Mouse (Mus musculus) kidney, embryonic 16.5 days (tissue): Measurements from ENCODE around the gene Impdh1. TPM values are rescaled to one million over a fixed set of nuclear protein-coding genes. Genes with fewer than 3 reads are reported as not detected.

Experiments used
- ATAC-seq: fragments of 200-750 bp; cut with Nextera tagmentation; 2 replicates; pipeline ENCODE4 v1.8.0; 2017; ENCODE audit warnings: moderate TSS enrichment; ENCODE audit not compliant: low FRiP score, low TSS enrichment
- H3K27ac ChIP-seq: fragments of 300-500 bp; sonication (generic); 2 replicates; pipeline ENCODE4 v1.5.1; 2014; ENCODE audit warnings: low read length
- H3K27me3 ChIP-seq: fragments of 300-500 bp; sonication (generic); 2 replicates; pipeline ENCODE4 v1.6.1; 2014; ENCODE audit warnings: low read length, control low read depth, mixed read lengths; ENCODE audit not compliant: insufficient read depth
- H3K36me3 ChIP-seq: fragments of 300-500 bp; sonication (generic); 2 replicates; pipeline ENCODE4 v1.6.1; 2014; ENCODE audit warnings: low read length, control low read depth, mixed read lengths; ENCODE audit not compliant: insufficient read depth
- H3K4me1 ChIP-seq: fragments of 300-500 bp; sonication (generic); 2 replicates; pipeline ENCODE4 v1.6.1; 2014; ENCODE audit warnings: low read length, control low read depth, mixed read lengths; ENCODE audit not compliant: insufficient read depth
- H3K4me2 ChIP-seq: fragments of 300-500 bp; sonication (generic); replicated peaks from 2 replicates; pipeline ENCODE4 v1.6.1; 2014; ENCODE audit warnings: low read depth, low read length
- H3K4me3 ChIP-seq: fragments of 300-500 bp; sonication (generic); 2 replicates; pipeline ENCODE4 v1.5.1; 2014; ENCODE audit warnings: mild to moderate bottlenecking, low read length
- H3K9ac ChIP-seq: fragments of 300-500 bp; sonication (generic); replicated peaks from 2 replicates; pipeline ENCODE4 v1.6.1; 2014; ENCODE audit warnings: low read length
- H3K9me3 ChIP-seq: fragments of 300-500 bp; sonication (generic); 2 replicates; pipeline ENCODE4 v1.6.1; 2016; ENCODE audit warnings: low read length, control low read depth
- WGBS: fragments of 180-500 bp; shearing (Covaris S2); extraction: QIAGEN DNeasy Blood & Tissue Kit; methylation state at CpG from one replicate; pipeline ENCODE4 v1.1.7; 2014; 5-methylcytosine and 5-hydroxymethylcytosine counted together
- polyA plus RNA-seq: library from polyadenylated mRNA; unstranded; fragments of >200 nt; fragmentation: Nextera tagmentation; extraction: Ambion mirVana; gene quantifications from 2 replicates; pipeline ENCODE4 v1.2.1, GENCODE M21; 2015

Impdh1 gene
- polyA plus RNA-seq, 1 experiment from 2014 or later: 49.1 TPM

DNA sequence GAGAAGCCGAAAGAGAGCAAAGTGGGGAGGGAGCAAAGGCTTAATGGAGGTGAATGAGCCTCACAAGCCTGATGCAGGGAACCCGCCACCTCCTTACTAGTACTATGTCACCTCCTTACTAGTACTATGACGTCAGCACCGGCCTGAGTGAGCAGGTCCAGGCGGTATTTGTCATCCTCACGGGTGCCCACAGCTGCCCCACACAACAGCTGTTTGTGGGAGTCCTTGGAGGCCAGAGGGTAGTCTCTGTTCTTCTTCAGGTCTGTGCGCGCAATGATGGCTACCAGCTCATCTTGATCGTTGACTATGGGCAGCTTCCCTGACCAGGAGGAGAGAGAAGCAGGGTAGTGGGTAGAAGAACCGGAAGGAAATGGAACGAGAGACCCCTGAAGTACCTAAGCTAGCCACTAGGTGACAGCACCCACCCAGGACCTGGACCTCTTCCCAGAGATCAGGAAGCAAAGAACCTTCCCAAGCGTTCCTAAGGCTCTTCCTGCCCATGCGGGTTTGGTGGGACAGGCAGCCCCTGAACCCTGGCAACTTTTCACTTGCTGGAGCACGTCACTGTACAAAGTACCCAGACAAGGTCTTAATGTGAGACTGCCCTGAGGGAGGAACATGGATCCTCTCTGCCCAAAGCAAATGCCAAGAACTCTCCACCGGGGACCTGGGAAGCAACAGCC, 11.1 kb downstream of the Impdh1 start:
- Histone ChIP-seq H3K27ac (no peak overlapping the region), H3K36me3 (peaks cover 22% of the 10 kb centered on the region), H3K9me3 (no peaks in the 10 kb centered on the region), H3K27me3 (no peaks in the 10 kb centered on the region), H3K4me1 (0 out of 2 replicates have a peak, but pooled peaks cover under 1% of the 10 kb centered on the region), H3K4me3 (no peak overlapping the region), H3K9ac (no peak overlapping the region), H3K4me2 (no peak overlapping the region)
- ATAC-seq: peak; percentile 28; the same call in 1 of the 2 replicates
- WGBS: 55% methylated on average over 15 of the region's 15 CpGs

DNA sequence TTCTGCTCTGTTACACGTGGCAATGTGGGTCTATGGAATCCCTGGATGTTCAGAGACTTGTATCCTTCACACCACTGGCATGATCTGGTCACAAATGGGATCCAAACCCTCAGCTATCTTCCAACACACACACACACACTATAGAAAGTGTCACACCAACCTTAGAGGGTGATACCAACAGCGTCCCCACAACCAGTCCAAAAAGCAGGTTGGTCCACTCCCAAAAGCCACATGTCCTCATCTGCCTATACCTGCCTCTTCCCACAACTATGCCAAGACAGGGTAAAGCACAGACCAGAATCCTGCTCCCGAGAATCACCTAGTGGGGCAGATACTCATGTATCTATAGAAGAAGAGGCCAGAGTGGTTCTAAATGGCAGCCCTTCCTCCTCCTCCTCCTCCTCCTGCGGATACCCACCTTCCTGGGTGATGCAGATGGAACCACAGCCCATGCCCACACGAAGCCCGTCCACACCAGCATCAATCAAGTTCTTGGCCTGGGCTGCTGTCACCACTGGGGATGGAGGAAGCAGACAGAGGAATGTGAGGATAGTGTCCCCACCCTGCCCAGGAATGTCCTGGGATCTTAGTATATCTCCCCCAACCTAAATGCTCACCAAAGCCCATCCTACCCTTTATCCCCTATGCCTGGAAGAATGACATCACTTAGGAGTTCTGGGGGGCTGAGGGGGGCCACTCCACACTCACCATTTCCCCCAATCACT, 12.1 kb downstream of the Impdh1 start:
- no peak for ATAC-seq
- no peaks in the 10 kb centered on the region for H3K9me3 ChIP-seq
- H3K36me3 ChIP-seq: peaks cover 22% of the 10 kb centered on the region
- H3K4me3 ChIP-seq: no peak overlapping the region
- H3K27me3 ChIP-seq: 0 out of 2 replicates have a peak, but pooled peaks cover 2% of the 10 kb centered on the region
- 0 out of 2 replicates have a peak, but pooled peaks cover 2% of the 10 kb centered on the region for H3K4me1 ChIP-seq
- no peak overlapping the region for H3K9ac ChIP-seq
- WGBS: 83% methylated on average over 6 of the region's 6 CpGs
- H3K27ac ChIP-seq: no peak overlapping the region
- H3K4me2 ChIP-seq: no peak overlapping the region

DNA sequence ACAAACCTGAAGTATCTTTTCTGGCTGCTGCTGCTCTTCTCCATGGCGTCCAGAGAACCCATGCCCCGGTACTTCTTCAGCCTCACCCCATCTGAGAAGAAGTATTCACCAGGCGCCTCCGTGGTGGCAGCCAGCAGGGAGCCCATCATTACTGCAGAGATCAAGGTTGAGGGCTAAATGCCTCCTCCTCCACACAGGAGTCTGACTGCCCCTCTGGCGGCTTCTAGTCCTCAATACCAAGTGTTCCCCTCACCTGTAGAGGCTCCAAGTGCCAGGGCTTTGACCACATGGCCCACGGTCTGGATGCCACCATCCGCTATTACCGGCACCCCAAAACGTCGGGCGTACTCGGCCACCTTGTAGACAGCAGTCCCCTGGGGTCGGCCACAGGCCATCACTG, 13.1 kb downstream of the Impdh1 start:
- Histone ChIP-seq H3K4me3 (no peak overlapping the region), H3K27ac (no peak overlapping the region), H3K27me3 (0 out of 2 replicates have a peak, but pooled peaks cover 2% of the 10 kb centered on the region), H3K9me3 (no peaks in the 10 kb centered on the region), H3K4me1 (peaks cover 9% of the 10 kb centered on the region; the same call in 1 of the 2 replicates), H3K4me2 (no peak overlapping the region), H3K36me3 (peaks cover 22% of the 10 kb centered on the region), H3K9ac (no peak overlapping the region)
- 89% methylated on average over 13 of the region's 13 CpGs for WGBS
- no peak for ATAC-seq

DNA sequence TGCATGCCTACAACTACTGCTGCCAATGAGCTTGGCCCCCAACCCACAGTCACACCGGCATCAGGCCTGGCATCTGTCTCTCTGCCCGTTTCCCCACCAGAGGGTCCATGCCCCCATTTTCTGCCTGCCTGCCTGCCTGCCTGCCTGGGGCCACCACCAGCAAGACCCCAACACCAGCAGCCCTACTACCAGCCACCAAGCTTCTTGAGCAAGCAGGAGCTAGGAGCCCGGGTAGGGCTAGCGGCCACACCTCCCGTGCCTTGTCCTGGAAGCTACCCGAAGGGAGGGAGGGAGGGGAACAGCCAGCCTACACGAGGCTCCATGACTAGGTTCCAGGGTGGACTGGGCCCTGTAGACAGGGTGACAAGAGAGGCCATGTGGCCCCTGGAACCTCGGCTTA, 14.2 kb downstream of the Impdh1 start:
- Histone ChIP-seq H3K27ac (no peak overlapping the region), H3K27me3 (0 out of 2 replicates have a peak, but pooled peaks cover 2% of the 10 kb centered on the region), H3K4me2 (no peak overlapping the region), H3K4me1 (peaks cover 9% of the 10 kb centered on the region; the same call in 1 of the 2 replicates), H3K9ac (no peak overlapping the region), H3K4me3 (no peak overlapping the region), H3K9me3 (no peaks in the 10 kb centered on the region), H3K36me3 (peaks cover 22% of the 10 kb centered on the region)
- no peak for ATAC-seq
- 82% methylated on average over 8 of the region's 8 CpGs for WGBS

DNA sequence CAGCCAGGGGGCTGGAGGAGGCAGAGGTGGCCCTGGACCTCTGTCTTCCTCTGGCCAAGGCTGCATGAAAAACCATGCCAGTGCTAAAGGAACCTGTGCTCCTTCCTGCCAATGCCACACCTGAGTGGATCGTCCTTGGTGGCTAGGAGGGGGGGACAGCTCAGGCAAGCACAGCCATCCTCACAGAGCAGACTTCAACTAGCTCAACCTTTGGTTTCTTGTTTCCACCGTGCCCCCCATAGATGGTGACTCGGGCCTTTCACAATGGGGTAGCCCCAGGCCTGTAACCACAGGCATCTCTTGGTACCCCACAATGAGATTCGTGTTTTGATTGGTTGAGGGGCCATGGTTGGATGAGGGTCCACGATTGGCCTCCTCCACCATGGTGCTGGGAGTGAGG, 14.8 kb downstream of the Impdh1 start:
- H3K9me3 ChIP-seq: no peaks in the 10 kb centered on the region
- ATAC-seq: no peak
- H3K36me3 ChIP-seq: peaks cover 21% of the 10 kb centered on the region
- WGBS: 94% methylated on average over 5 of the region's 5 CpGs
- 0 out of 2 replicates have a peak, but pooled peaks cover 2% of the 10 kb centered on the region for H3K27me3 ChIP-seq
- no peak overlapping the region for H3K9ac ChIP-seq
- H3K27ac ChIP-seq: no peak overlapping the region
- no peak overlapping the region for H3K4me3 ChIP-seq
- no peak overlapping the region for H3K4me2 ChIP-seq
- peaks cover 9% of the 10 kb centered on the region; the same call in 1 of the 2 replicates for H3K4me1 ChIP-seq

- WGBS: 55% methylated on average over 3 of the region's 3 CpGs
- H3K4me3 ChIP-seq: no peak overlapping the region
Measured at GRCm38 (mm10) chr6:29200496-29200895, 15.7 kb downstream of the Impdh1 start.

DNA sequence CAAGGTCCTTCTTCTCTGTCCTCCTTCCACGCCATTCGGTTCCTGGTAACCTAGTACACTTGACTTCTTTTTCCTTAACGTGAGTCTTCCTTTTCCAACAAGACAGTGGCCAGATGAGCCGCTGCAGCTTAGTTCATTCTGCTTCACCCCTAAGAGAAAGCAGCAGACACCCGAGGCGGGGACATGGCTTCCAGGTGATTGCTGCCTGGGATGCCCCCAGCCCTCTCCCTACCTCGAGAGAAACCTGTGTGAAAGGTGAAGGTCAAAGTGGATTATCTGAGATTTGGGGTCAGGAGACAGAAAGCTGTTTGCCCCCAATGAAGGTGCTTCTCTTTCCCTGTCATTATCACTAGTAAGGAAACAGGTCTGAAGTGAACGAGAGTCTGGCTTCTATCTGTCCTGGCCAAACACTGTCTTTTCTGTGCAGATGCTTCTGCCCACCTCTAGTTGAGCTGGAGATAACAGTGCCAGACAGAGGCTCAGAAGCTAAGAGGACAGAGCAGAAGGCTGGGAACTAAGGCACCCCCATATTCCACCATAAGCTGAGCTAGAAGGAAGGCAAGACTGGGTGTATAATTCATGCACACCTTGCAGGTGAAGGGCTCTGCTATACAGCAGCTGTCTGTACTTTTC, 16.8 kb downstream of the Impdh1 start:
- peak overlapping the region; percentile 68 for H3K4me2 ChIP-seq
- no peak for ATAC-seq
- WGBS: 38% methylated on average over 8 of the region's 8 CpGs
- no peak overlapping the region for H3K27ac ChIP-seq
- no peaks in the 10 kb centered on the region for H3K9me3 ChIP-seq
- H3K27me3 ChIP-seq: 0 out of 2 replicates have a peak, but pooled peaks cover 2% of the 10 kb centered on the region
- peaks cover 14% of the 10 kb centered on the region for H3K36me3 ChIP-seq
- H3K4me3 ChIP-seq: peak overlapping the region; percentile 48; the same call in 1 of the 2 replicates
- peak overlapping the region; percentile 56 for H3K9ac ChIP-seq
- peaks cover 9% of the 10 kb centered on the region; the same call in 1 of the 2 replicates for H3K4me1 ChIP-seq

More at GRCm38 (mm10) chr6:29200496-29200895, 15.7 kb downstream of the Impdh1 start:
- ATAC-seq: no peak
- H3K27me3 ChIP-seq: 0 out of 2 replicates have a peak, but pooled peaks cover 2% of the 10 kb centered on the region
- no peaks in the 10 kb centered on the region for H3K9me3 ChIP-seq
- H3K4me1 ChIP-seq: peaks cover 9% of the 10 kb centered on the region; the same call in 1 of the 2 replicates
- peaks cover 14% of the 10 kb centered on the region for H3K36me3 ChIP-seq
- no peak overlapping the region for H3K9ac ChIP-seq
- H3K27ac ChIP-seq: no peak overlapping the region
- H3K4me2 ChIP-seq: no peak overlapping the region

DNA sequence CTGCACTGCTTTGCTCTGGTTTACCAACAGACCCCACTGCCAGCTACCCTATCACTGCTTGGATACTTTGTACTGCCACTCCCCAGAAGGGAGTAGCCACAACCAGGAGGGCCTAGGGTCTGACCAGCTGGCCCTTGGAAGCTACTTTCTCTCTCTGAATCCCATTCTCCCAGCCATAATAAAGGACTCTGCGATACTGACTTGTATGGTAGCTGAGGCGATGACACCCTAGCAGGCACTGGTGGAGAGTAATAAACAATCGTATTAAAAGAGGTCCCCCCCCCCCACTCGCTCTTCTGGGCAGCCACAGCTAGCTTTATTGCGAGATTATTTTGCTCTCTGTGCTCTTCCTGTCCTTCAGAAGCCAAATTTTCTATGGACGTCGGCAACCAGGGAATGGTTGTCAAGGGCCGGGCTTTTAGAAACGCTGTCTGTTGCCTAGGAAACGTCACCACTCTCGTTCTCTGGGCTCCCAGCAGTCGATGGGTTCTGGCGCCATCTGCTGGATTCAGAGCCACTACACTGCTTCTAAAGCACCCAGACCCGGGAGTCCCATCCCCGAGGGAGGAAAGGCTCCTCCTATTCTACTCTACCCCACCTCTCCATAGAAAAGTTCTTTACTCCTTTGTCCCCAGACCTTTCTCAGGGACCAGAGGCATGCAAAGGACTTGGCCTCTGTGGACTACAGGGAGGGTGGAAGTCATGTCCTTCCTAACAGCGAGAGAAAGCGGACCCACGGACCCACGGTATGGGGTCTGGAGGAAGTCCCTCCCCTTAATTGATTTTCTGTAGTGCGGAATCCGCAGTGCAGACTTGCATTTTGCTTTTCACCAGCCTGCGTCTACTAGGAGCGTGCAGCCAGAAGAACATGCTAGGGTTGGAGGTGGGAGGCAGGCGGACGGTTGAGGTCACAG, 17.6 kb downstream of the Impdh1 start:
- H3K9ac ChIP-seq: peak overlapping the region; percentile 56
- peak overlapping the region; percentile 68 for H3K4me2 ChIP-seq
- peaks cover 9% of the 10 kb centered on the region; the same call in 1 of the 2 replicates for H3K4me1 ChIP-seq
- peak overlapping the region; percentile 48 for H3K4me3 ChIP-seq
- no peak overlapping the region for H3K27ac ChIP-seq
- 0 out of 2 replicates have a peak, but pooled peaks cover 2% of the 10 kb centered on the region for H3K27me3 ChIP-seq
- WGBS: 10% methylated on average over 25 of the region's 25 CpGs
- ATAC-seq: peak; percentile 85
- H3K36me3 ChIP-seq: peaks cover 11% of the 10 kb centered on the region
- no peaks in the 10 kb centered on the region for H3K9me3 ChIP-seq
